Mouse (Mus musculus) embryonic facial prominence, embryonic 14.5 days (tissue): ENCODE data around the gene Exosc8. TPM values are rescaled to one million over a fixed set of nuclear protein-coding genes. Genes with fewer than 3 reads are reported as not detected.

ENCODE experiments used
- ATAC-seq: fragments of 200-750 bp; cut with Nextera tagmentation; 2 replicates; pipeline ENCODE4 v1.8.0; 2017; ENCODE audit warnings: low read depth, moderate number of reproducible peaks, moderate TSS enrichment
- DNase-seq: peaks from one replicate; pipeline ENCODE4 v3.0.0-alpha.2; 2015; ENCODE audit warnings: low spot score
- H3K27ac ChIP-seq: fragments of 300-500 bp; sonication (generic); replicated peaks from 2 replicates; pipeline ENCODE4 v1.5.1; 2014; ENCODE audit warnings: low read depth, mild to moderate bottlenecking, low read length, moderate library complexity
- H3K27me3 ChIP-seq: fragments of 300-500 bp; sonication (generic); replicated peaks from 2 replicates; pipeline ENCODE4 v1.6.1; 2014; ENCODE audit warnings: low read length; ENCODE audit not compliant: control insufficient read depth, insufficient read depth
- H3K36me3 ChIP-seq: fragments of 300-500 bp; sonication (generic); 2 replicates; pipeline ENCODE4 v1.6.1; 2014; ENCODE audit warnings: low read length, mixed read lengths; ENCODE audit not compliant: control insufficient read depth, insufficient read depth
- H3K4me1 ChIP-seq: fragments of 300-500 bp; sonication (generic); 2 replicates; pipeline ENCODE4 v1.6.1; 2014; ENCODE audit warnings: antibody characterized with exemption, low read length; ENCODE audit not compliant: control insufficient read depth, insufficient read depth
- H3K4me2 ChIP-seq: fragments of 300-500 bp; sonication (generic); 2 replicates; pipeline ENCODE4 v1.6.1; 2014; ENCODE audit warnings: low read depth, mild to moderate bottlenecking, low read length, moderate library complexity, mixed read lengths
- H3K4me3 ChIP-seq: fragments of 300-500 bp; sonication (generic); 2 replicates; pipeline ENCODE4 v1.5.1; 2014; ENCODE audit warnings: low read depth, mild to moderate bottlenecking, low read length
- H3K9ac ChIP-seq: fragments of 300-500 bp; sonication (generic); 2 replicates; pipeline ENCODE4 v1.6.1; 2014; ENCODE audit warnings: low read depth, mild to moderate bottlenecking, low read length, moderate library complexity, mixed read lengths
- H3K9me3 ChIP-seq: fragments of 300-500 bp; sonication (generic); 2 replicates; pipeline ENCODE4 v1.6.1; 2016; ENCODE audit warnings: low read length; ENCODE audit not compliant: control insufficient read depth
- WGBS: fragments of 180-500 bp; shearing (Covaris S2); extraction: QIAGEN DNeasy Blood & Tissue Kit; methylation state at CpG from one replicate; pipeline ENCODE4 v1.1.7; 2014; 5-methylcytosine and 5-hydroxymethylcytosine counted together
- polyA plus RNA-seq: library from polyadenylated mRNA; unstranded; fragments of >200 nt; fragmentation: Nextera tagmentation; extraction: Ambion mirVana; gene quantifications from 2 replicates; pipeline ENCODE4 v1.2.1, GENCODE M21; 2014

The Exosc8 gene
- polyA plus RNA-seq, 1 experiment from 2014 or later, result 113 TPM

GRCm38 (mm10) chr3:54699759-54700301, 35.4 kb downstream of the Exosc8 start:
- Histone ChIP-seq H3K9ac (no peak overlapping the region), H3K4me2 (no peak overlapping the region), H3K27me3 (no peaks in the 10 kb centered on the region), H3K36me3 (peaks cover 81% of the 10 kb centered on the region), H3K4me1 (no peaks in the 10 kb centered on the region), H3K27ac (no peak overlapping the region), H3K9me3 (no peaks in the 10 kb centered on the region), H3K4me3 (no peak overlapping the region)
- ATAC-seq, result no peak
- 81% methylated on average over 5 of the region's 5 CpGs for WGBS
- DNase-seq, result no peak

GRCm38 (mm10) chr3:54693056-54693415, 42.2 kb downstream of the Exosc8 start:
- H3K4me3 ChIP-seq, result peak overlapping the region; percentile 65
- peaks cover 22% of the 10 kb centered on the region for H3K36me3 ChIP-seq
- ATAC-seq, result no peak
- WGBS, result 1% methylated on average over 8 of the region's 8 CpGs
- H3K4me2 ChIP-seq, result peak overlapping the region; percentile 53
- H3K4me1 ChIP-seq, result peaks cover 4% of the 10 kb centered on the region; the same call in 1 of the 2 replicates
- peak overlapping the region; percentile 71 for H3K9ac ChIP-seq
- H3K9me3 ChIP-seq, result no peaks in the 10 kb centered on the region
- peak overlapping the region; percentile 78 for H3K27ac ChIP-seq
- no peaks in the 10 kb centered on the region for H3K27me3 ChIP-seq
- DNase-seq, result no peak

- Histone ChIP-seq H3K9ac (peak within 1 kb of the TSS; percentile 71), H3K36me3 (peaks cover 22% of the 10 kb centered on the region), H3K4me2 (peak within 1 kb of the TSS; percentile 92), H3K9me3 (no peaks in the 10 kb centered on the region), H3K27ac (peak within 1 kb of the TSS; percentile 81), H3K4me3 (peak within 1 kb of the TSS; percentile 65), H3K4me1 (peaks cover 4% of the 10 kb centered on the region; the same call in 1 of the 2 replicates), H3K27me3 (no peaks in the 10 kb centered on the region)
- ATAC-seq, result peak; percentile 99
- DNase-seq, result peak; percentile 99
- 2% methylated on average over 48 of the region's 65 CpGs for WGBS
These were observed 42.8 kb downstream of the Exosc8 start, which contains the start of gene Supt20 for GRCm38 (mm10) chr3:54692202-54693055. Gene Supt20 (plus strand): TSS chr3:54692807.

- ATAC-seq (no peak), DNase-seq (peak; percentile 70)
- H3K27me3 ChIP-seq, result no peaks in the 10 kb centered on the region
- H3K4me1 ChIP-seq, result no peaks in the 10 kb centered on the region
- 38% methylated on average over 2 of the region's 2 CpGs for WGBS
- H3K27ac ChIP-seq, result no peak overlapping the region
- no peak overlapping the region for H3K9ac ChIP-seq
- H3K9me3 ChIP-seq, result no peaks in the 10 kb centered on the region
- no peaks in the 10 kb centered on the region for H3K36me3 ChIP-seq
- no peak overlapping the region for H3K4me3 ChIP-seq
- H3K4me2 ChIP-seq, result no peak overlapping the region
These were observed 46.1 kb downstream of the Exosc8 start for GRCm38 (mm10) chr3:54689091-54689490.

- no peak overlapping the region for H3K4me2 ChIP-seq
- DNase-seq (no peak), ATAC-seq (no peak)
- no peaks in the 10 kb centered on the region for H3K9me3 ChIP-seq
- no peak overlapping the region for H3K27ac ChIP-seq
- H3K4me3 ChIP-seq, result no peak overlapping the region
- H3K9ac ChIP-seq, result no peak overlapping the region
- no peaks in the 10 kb centered on the region for H3K36me3 ChIP-seq
- WGBS, result 70% methylated on average over 2 of the region's 2 CpGs
- no peaks in the 10 kb centered on the region for H3K4me1 ChIP-seq
- H3K27me3 ChIP-seq, result no peaks in the 10 kb centered on the region
These were observed 47.9 kb downstream of the Exosc8 start for GRCm38 (mm10) chr3:54687245-54687644.

GRCm38 (mm10) chr3:54685202-54685601, 50.0 kb downstream of the Exosc8 start:
- ATAC-seq (no peak), DNase-seq (no peak)
- no peak overlapping the region for H3K4me2 ChIP-seq
- H3K27ac ChIP-seq, result no peak overlapping the region
- no peaks in the 10 kb centered on the region for H3K9me3 ChIP-seq
- no peak overlapping the region for H3K4me3 ChIP-seq
- H3K9ac ChIP-seq, result no peak overlapping the region
- no peaks in the 10 kb centered on the region for H3K36me3 ChIP-seq
- 87% methylated on average over 3 of the region's 3 CpGs for WGBS
- H3K4me1 ChIP-seq, result 0 out of 2 replicates have a peak, but pooled peaks cover 3% of the 10 kb centered on the region
- H3K27me3 ChIP-seq, result no peaks in the 10 kb centered on the region

GRCm38 (mm10) chr3:54681310-54682204, 53.6 kb downstream of the Exosc8 start:
- WGBS, result 68% methylated on average over 6 of the region's 6 CpGs
- Histone ChIP-seq H3K27ac (no peak overlapping the region), H3K4me3 (no peak overlapping the region), H3K27me3 (no peaks in the 10 kb centered on the region), H3K9ac (no peak overlapping the region), H3K36me3 (no peaks in the 10 kb centered on the region), H3K4me1 (0 out of 2 replicates have a peak, but pooled peaks cover 3% of the 10 kb centered on the region), H3K9me3 (no peaks in the 10 kb centered on the region), H3K4me2 (no peak overlapping the region)
- no peak for ATAC-seq
- DNase-seq, result no peak
